Mouse (Mus musculus) cerebellum, adult 8-10 months (tissue): ENCODE data around the gene Pdlim4.

Experiments used
- DNase-seq: peaks from one replicate; pipeline ENCODE4 v3.0.0; 2022

Gene Pdlim4

GRCm38 (mm10) chr11:54068520-54069371 is at the start of gene Pdlim4:
Gene Pdlim4, minus strand, starts transcription at chr11:54069014.
- DNase-seq, result no peak

GRCm38 (mm10) chr11:54117096-54117495 is 48.3 kb upstream of the Pdlim4 start:
- DNase-seq, result no peak

- no peak for DNase-seq
These were observed 47.6 kb upstream of the Pdlim4 start for GRCm38 (mm10) chr11:54116406-54116805.

- no peak for DNase-seq
These were observed 47.1 kb upstream of the Pdlim4 start for GRCm38 (mm10) chr11:54115911-54116310.

- no peak for DNase-seq
These were observed 46.5 kb upstream of the Pdlim4 start for GRCm38 (mm10) chr11:54115301-54115700.

- no peak for DNase-seq
These were observed 45.9 kb upstream of the Pdlim4 start for GRCm38 (mm10) chr11:54114746-54115145.

GRCm38 (mm10) chr11:54113352-54113751 is 44.5 kb upstream of the Pdlim4 start:
- no peak for DNase-seq

- DNase-seq, result no peak
These were observed 44.1 kb upstream of the Pdlim4 start for GRCm38 (mm10) chr11:54112920-54113319.

GRCm38 (mm10) chr11:54111976-54112741 is 43.3 kb upstream of the Pdlim4 start:
- DNase-seq, result peak; percentile 83

- DNase-seq, result no peak
These were observed 42.5 kb upstream of the Pdlim4 start for GRCm38 (mm10) chr11:54111291-54111690.

- DNase-seq, result no peak
These were observed 40.1 kb upstream of the Pdlim4 start for GRCm38 (mm10) chr11:54108894-54109293.

- DNase-seq, result no peak
These were observed 39.3 kb upstream of the Pdlim4 start for GRCm38 (mm10) chr11:54108131-54108530.

GRCm38 (mm10) chr11:54107239-54107638 is 38.4 kb upstream of the Pdlim4 start:
- DNase-seq, result peak; percentile 52

GRCm38 (mm10) chr11:54106676-54107075 is 37.9 kb upstream of the Pdlim4 start:
- no peak for DNase-seq

GRCm38 (mm10) chr11:54105011-54105410 is 36.2 kb upstream of the Pdlim4 start:
- no peak for DNase-seq

GRCm38 (mm10) chr11:54102706-54103449 is 34.1 kb upstream of the Pdlim4 start:
- no peak for DNase-seq

- DNase-seq, result no peak
These were observed 32.9 kb upstream of the Pdlim4 start for GRCm38 (mm10) chr11:54101701-54102100.

- peak; percentile 58 for DNase-seq
These were observed 32.1 kb upstream of the Pdlim4 start for GRCm38 (mm10) chr11:54100692-54101591.

- no peak for DNase-seq
These were observed 31.4 kb upstream of the Pdlim4 start, which contains the start of gene P4ha2 for GRCm38 (mm10) chr11:54100045-54100691. Gene P4ha2, plus strand, starts transcription at chr11:54100095.

GRCm38 (mm10) chr11:54093000-54093399 is 24.2 kb upstream of the Pdlim4 start:
- DNase-seq, result peak; percentile 47

- DNase-seq, result no peak
These were observed 23.4 kb upstream of the Pdlim4 start for GRCm38 (mm10) chr11:54092188-54092587.

- no peak for DNase-seq
These were observed 22.9 kb upstream of the Pdlim4 start for GRCm38 (mm10) chr11:54091726-54092125.
